Mouse (Mus musculus) stomach, embryonic 15.5 days (tissue): ENCODE results near the gene Foxd3. TPM values are rescaled to one million over a fixed set of nuclear protein-coding genes. Genes with fewer than 3 reads are reported as not detected.
A peak's percentile ranks its signal among the peaks of the same experiment; 100 is the strongest.

Experiments
- ATAC-seq: fragments of 200-750 bp; cut with Nextera tagmentation; 2 replicates; pipeline ENCODE4 v1.8.0; 2017; ENCODE audit warnings: low read depth, moderate number of reproducible peaks, moderate TSS enrichment; ENCODE audit not compliant: insufficient read depth, low FRiP score
- H3K27ac ChIP-seq: fragments of 300-500 bp; sonication (generic); 2 replicates; pipeline ENCODE4 v1.5.1; 2015; ENCODE audit warnings: mild to moderate bottlenecking, inconsistent platforms
- H3K27me3 ChIP-seq: fragments of 300-500 bp; sonication (generic); replicated peaks from 2 replicates; pipeline ENCODE4 v1.6.1; 2015; ENCODE audit warnings: inconsistent platforms
- H3K36me3 ChIP-seq: fragments of 300-500 bp; sonication (generic); 2 replicates; pipeline ENCODE4 v1.6.1; 2015; ENCODE audit warnings: inconsistent platforms
- H3K4me1 ChIP-seq: fragments of 300-500 bp; sonication (generic); 2 replicates; pipeline ENCODE4 v1.6.1; 2015; ENCODE audit warnings: inconsistent platforms
- H3K4me2 ChIP-seq: fragments of 300-500 bp; sonication (generic); 2 replicates; pipeline ENCODE4 v1.6.1; 2015; ENCODE audit warnings: mild to moderate bottlenecking, inconsistent platforms
- H3K4me3 ChIP-seq: fragments of 300-500 bp; sonication (generic); replicated peaks from 2 replicates; pipeline ENCODE4 v1.5.1; 2015; ENCODE audit warnings: inconsistent platforms
- H3K9ac ChIP-seq: fragments of 300-500 bp; sonication (generic); 2 replicates; pipeline ENCODE4 v1.6.1; 2015; ENCODE audit warnings: inconsistent platforms
- H3K9me3 ChIP-seq: fragments of 300-500 bp; sonication (generic); 2 replicates; pipeline ENCODE4 v1.6.1; 2016; ENCODE audit warnings: inconsistent platforms
- WGBS: fragments of 180-500 bp; shearing (Covaris S2); methylation state at CpG from one replicate; pipeline ENCODE4 v1.1.7; 2015; 5-methylcytosine and 5-hydroxymethylcytosine counted together
- polyA plus RNA-seq: library from polyadenylated mRNA; unstranded; fragments of >200 nt; fragmentation: Nextera tagmentation; extraction: Ambion mirVana; gene quantifications from 2 replicates; pipeline ENCODE4 v1.2.1, GENCODE M21; 2015

Gene Foxd3
- polyA plus RNA-seq, 1 experiment from 2014 or later: 1.4 TPM

DNA sequence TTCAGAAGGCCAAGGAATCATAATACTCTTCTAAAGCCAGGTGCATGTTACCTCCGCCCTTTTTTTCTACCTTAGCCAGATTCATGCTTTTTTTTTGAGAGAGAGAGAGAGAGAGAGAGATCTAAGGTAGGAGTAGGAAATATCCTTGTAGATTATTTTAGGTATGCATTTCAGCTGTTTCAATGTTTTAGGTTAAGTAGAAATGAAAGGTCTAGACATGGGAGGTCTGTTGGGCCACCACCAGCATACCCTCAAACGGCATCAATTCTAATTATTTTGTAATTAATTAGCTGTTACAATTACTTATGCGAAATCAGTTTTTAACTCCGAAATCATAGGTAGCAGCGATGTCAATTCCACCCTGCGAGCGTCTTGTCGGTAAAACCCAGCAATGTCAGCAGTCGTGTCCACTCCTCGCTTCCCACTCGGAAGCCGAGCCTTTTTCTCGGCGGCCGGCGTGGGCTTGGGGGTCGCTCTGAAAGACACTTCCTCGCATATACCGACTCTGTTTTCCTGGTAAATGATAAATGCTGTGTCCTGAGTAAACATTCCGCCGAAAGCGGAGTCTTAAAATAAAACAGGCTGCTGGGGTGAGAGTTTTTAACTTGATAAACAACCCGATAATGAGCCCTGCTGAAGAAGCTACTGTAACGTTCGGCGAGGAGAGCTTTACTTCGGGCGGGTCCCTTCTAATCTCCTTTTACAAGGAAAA is 3.4 kb downstream of the Foxd3 start:
- Histone ChIP-seq H3K4me1 (peaks cover 24% of the 10 kb centered on the region), H3K36me3 (no peaks in the 10 kb centered on the region), H3K27ac (no peak overlapping the region), H3K4me2 (no peak overlapping the region), H3K9me3 (no peaks in the 10 kb centered on the region), H3K4me3 (no peak overlapping the region), H3K27me3 (peaks cover 86% of the 10 kb centered on the region), H3K9ac (no peak overlapping the region)
- no peak for ATAC-seq
- 3% methylated on average over 28 of the region's 28 CpGs for WGBS

DNA sequence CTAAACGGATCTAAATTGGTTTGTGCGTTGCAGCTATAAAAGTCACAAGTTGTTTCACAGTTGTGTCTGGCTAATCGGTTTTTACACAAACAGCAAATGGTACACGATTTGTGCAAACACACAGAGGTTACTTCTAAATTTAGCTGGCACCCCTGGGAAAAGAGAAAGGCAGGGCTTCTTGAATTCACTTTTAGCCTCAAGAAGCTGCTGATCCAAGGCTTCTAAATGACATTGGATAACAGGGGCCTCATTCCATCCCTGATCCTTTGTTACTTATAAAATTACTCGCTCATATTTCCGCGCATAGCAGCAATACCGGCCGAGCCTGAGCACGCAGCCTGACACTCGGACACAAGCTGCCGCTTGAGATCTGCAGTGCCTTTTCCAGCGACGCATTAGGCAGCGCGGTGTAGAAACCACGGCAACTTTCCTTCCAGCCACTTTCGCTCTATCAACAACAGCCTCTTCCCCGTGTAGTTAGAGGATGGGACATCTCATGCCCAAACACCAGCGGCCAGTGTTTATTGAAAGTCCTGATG is 4.0 kb downstream of the Foxd3 start:
- H3K4me3 ChIP-seq: no peak overlapping the region
- 1% methylated on average over 20 of the region's 20 CpGs for WGBS
- H3K4me2 ChIP-seq: 0 out of 2 replicates have a peak overlapping the region, but pooled peaks have one; percentile 2
- no peaks in the 10 kb centered on the region for H3K36me3 ChIP-seq
- H3K27me3 ChIP-seq: peaks cover 86% of the 10 kb centered on the region
- H3K4me1 ChIP-seq: peaks cover 24% of the 10 kb centered on the region
- no peak for ATAC-seq
- no peaks in the 10 kb centered on the region for H3K9me3 ChIP-seq
- no peak overlapping the region for H3K27ac ChIP-seq
- H3K9ac ChIP-seq: no peak overlapping the region

DNA sequence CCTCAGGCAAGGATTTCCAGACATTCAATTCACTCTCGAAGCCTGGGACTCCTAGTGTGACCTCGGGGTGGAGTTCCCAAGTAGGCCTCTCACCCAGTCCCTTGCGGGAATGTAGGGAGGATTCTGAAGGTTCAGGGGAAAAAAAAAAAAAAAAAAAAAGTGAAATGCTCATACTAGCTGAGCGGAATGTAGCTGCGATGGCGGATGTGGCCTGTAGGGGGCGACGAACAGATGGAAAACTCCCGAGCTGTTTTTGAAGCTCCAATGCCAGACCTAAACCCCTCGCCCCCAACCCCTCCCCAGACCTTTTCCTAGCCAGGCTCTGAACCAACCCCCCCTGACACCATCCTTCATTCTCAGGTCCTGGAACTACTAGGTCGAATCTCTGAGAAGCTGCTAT is 4.9 kb downstream of the Foxd3 start:
- ATAC-seq: no peak
- H3K36me3 ChIP-seq: no peaks in the 10 kb centered on the region
- H3K27me3 ChIP-seq: peaks cover 81% of the 10 kb centered on the region
- no peak overlapping the region for H3K9ac ChIP-seq
- H3K4me1 ChIP-seq: peaks cover 20% of the 10 kb centered on the region
- WGBS: under 1% methylated on average over 11 of the region's 11 CpGs
- no peak overlapping the region for H3K27ac ChIP-seq
- no peak overlapping the region; the same call in 1 of the 2 replicates for H3K4me3 ChIP-seq
- H3K4me2 ChIP-seq: peak overlapping the region; percentile 35; the same call in 1 of the 2 replicates
- no peaks in the 10 kb centered on the region for H3K9me3 ChIP-seq

DNA sequence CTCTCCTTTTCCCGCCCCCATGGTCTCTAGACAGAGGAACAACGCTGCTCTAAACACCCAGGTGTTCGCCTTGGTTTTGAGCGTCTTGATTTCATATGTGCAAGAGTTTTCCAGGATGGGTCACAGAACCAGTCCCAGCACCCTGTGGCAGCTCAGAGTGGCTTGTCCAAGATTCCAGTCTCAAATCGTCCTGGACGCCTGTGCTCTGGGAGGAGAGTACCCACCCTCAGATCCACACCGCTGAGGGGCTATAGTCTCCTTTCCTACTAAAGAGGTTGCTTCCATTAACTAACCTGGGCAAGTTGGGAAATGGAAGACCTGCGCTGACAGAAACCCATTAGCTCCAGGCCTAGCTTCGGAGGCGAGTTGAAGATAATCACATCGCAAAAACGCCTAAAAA is 5.9 kb downstream of the Foxd3 start:
- Histone ChIP-seq H3K27me3 (peaks cover 71% of the 10 kb centered on the region), H3K9ac (no peak overlapping the region), H3K4me3 (no peak overlapping the region), H3K4me2 (no peak overlapping the region), H3K4me1 (peaks cover 11% of the 10 kb centered on the region), H3K36me3 (no peaks in the 10 kb centered on the region), H3K27ac (no peak overlapping the region), H3K9me3 (no peaks in the 10 kb centered on the region)
- 9% methylated on average over 12 of the region's 12 CpGs for WGBS
- ATAC-seq: no peak

DNA sequence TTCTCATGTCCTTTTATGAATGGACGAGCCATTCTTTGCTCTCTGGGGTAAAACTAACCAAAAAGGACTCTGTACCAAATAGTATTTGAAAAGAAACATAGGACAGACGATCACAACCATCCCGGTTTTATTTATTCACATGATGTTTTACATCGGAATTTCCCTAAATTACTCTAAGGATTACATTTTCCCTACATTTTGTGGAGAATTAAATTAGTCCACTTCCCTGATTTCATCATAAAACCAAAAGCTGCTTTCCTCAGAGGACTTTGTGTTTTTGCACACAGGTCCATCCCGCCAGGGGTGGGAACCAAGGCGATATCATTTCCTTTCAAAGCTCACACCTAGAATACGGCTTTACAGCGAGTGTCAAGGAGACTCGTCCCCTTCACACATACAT is 6.3 kb downstream of the Foxd3 start:
- Histone ChIP-seq H3K36me3 (no peaks in the 10 kb centered on the region), H3K27ac (no peak overlapping the region), H3K4me2 (no peak overlapping the region), H3K27me3 (peaks cover 66% of the 10 kb centered on the region), H3K4me1 (peaks cover 7% of the 10 kb centered on the region), H3K9ac (no peak overlapping the region), H3K4me3 (no peak overlapping the region), H3K9me3 (no peaks in the 10 kb centered on the region)
- WGBS: 14% methylated on average over 9 of the region's 9 CpGs
- ATAC-seq: no peak

DNA sequence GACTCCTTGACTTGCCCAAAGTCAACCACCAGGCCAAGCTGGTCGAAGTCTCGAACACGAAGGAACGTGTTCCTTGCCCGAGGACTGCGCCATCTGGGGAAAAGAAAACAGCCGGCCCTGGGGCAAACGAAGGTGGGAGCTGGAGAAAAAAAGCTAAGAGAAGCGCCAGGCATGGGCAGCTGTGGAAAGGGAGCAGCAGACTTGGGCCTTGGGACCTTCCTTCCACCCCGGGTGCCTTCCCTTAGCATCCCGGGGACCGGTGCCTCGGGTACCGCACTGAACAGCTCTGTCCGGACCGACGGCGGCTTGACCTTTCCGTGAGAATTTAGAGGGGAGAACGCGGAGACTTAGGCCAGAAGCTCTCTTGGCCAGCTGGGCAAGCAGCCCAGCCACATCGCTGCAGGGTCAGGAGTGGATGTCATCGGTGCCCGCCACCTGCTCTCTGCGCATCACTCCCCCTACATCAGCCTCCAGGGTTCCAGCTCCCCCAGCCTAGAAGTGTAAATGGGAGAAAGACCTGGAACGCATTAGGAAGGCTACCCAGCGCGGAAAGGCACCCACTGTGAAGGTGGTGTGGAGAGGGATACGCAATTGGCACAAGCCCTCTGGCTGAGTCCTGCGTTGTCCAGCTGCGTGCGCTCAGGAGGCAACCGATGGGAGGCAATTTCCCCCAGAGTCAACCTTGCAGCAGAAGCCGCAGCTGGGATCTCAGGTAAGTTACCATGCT is 6.9 kb downstream of the Foxd3 start:
- Histone ChIP-seq H3K9ac (no peak overlapping the region), H3K27ac (no peak overlapping the region), H3K4me1 (peaks cover under 1% of the 10 kb centered on the region; the same call in 1 of the 2 replicates), H3K9me3 (no peaks in the 10 kb centered on the region), H3K36me3 (no peaks in the 10 kb centered on the region), H3K4me2 (no peak overlapping the region), H3K27me3 (peaks cover 61% of the 10 kb centered on the region), H3K4me3 (no peak overlapping the region)
- ATAC-seq: no peak
- WGBS: 4% methylated on average over 34 of the region's 34 CpGs

DNA sequence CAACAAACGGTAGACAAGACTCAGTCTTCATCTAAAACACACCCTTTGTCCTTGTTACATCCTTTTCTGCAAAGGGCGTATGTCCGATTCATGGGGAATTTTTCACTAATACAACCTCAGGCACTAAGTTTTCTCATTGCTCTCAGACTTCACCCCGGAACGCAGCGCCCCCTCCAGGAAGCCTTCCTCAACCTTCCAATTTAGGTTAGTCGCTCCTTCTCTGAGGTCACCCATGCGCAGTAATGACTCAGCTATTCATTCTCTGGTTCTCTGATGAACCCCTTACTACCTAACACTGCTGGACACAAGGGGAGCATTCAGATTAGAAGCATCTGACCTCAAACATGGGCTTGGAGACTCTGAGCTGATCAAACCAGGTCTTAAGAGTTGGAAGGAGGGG is 7.6 kb downstream of the Foxd3 start:
- H3K27ac ChIP-seq: no peak overlapping the region
- ATAC-seq: no peak
- H3K4me2 ChIP-seq: no peak overlapping the region
- H3K4me3 ChIP-seq: no peak overlapping the region
- peaks cover 57% of the 10 kb centered on the region for H3K27me3 ChIP-seq
- 19% methylated on average over 8 of the region's 8 CpGs for WGBS
- H3K4me1 ChIP-seq: no peaks in the 10 kb centered on the region
- H3K9ac ChIP-seq: no peak overlapping the region
- no peaks in the 10 kb centered on the region for H3K36me3 ChIP-seq
- no peaks in the 10 kb centered on the region for H3K9me3 ChIP-seq

DNA sequence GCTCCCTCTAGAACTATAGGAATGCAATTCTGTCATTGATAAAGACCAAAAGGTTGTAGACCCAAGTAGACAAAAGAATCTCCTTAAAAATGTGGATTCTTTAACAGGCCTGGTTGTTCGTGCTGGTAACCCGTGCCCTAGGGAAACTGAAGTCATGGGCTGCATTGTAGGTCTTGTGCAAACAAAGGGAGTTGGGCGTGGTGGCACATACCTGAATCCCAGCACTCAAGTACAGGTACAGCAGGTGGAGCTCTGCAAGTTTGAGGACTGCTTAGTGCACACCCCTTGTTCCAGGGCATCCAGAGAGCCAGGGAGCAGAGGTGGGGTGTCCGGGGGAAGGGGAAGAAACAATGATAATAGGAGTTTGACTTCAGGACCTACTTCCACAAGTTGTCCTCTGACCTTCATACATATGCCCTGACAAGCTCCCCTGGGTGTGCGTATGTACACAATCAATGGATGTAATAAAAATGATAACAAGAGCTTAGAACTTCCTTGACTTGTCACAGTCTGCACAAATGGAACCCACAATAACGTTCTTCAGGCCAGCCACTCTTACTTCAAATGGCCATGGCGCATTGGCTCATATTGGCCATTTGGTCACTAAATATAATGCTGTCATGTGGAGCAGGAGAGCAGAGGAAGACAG is 14.2 kb downstream of the Foxd3 start:
- H3K36me3 ChIP-seq: no peaks in the 10 kb centered on the region
- ATAC-seq: no peak
- H3K4me3 ChIP-seq: no peak overlapping the region
- no peak overlapping the region for H3K4me2 ChIP-seq
- H3K9ac ChIP-seq: no peak overlapping the region
- no peaks in the 10 kb centered on the region for H3K4me1 ChIP-seq
- H3K27ac ChIP-seq: no peak overlapping the region
- peaks cover under 1% of the 10 kb centered on the region; the same call in 1 of the 2 replicates for H3K27me3 ChIP-seq
- 75% methylated on average over 7 of the region's 7 CpGs for WGBS
- no peaks in the 10 kb centered on the region for H3K9me3 ChIP-seq

DNA sequence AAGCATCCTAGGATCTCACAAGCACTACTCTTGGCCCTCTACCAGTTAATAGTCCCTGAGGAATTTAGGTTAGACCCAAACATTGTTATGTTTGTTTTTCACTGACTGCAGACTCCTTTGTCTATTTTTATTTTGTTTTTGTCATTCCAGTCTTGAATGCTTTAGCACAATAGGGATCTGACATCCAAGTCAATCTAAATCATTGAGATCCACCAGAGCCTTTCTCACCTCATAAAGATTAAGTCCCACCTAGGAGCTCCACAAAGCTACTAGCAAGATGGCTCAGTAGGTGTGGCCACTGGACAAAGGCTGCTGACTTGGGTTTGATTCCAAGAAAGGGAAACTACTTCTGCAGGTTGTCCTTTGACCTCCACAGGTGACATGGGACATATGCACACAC is 19.1 kb downstream of the Foxd3 start:
- Histone ChIP-seq H3K9me3 (no peaks in the 10 kb centered on the region), H3K27ac (no peak overlapping the region), H3K27me3 (no peaks in the 10 kb centered on the region), H3K4me1 (no peaks in the 10 kb centered on the region), H3K36me3 (no peaks in the 10 kb centered on the region), H3K4me3 (no peak overlapping the region), H3K9ac (no peak overlapping the region), H3K4me2 (no peak overlapping the region)
- ATAC-seq: no peak

DNA sequence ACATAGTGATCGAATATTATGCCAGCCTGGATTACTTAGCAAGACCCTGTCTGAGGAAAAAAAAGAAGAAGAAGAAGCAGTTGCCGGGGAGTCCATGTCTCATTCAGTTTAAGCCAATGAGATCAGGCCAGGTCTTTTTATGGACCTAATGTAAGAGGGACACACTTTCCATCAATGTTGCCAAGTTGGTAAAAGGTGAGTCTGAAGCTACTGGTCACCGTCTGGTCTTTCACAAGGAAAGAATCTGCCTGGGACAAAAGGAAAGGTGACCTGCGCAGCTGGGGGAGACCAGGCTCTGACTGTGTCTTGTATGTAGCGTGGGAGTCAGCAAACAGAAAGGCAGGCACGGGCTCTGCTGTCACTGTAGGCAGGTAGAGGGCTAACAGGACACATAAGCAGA is 27.8 kb downstream of the Foxd3 start:
- no peak overlapping the region for H3K4me3 ChIP-seq
- no peak for ATAC-seq
- WGBS: 80% methylated on average over 6 of the region's 6 CpGs
- no peaks in the 10 kb centered on the region for H3K27me3 ChIP-seq
- H3K9me3 ChIP-seq: no peaks in the 10 kb centered on the region
- no peaks in the 10 kb centered on the region for H3K36me3 ChIP-seq
- H3K27ac ChIP-seq: no peak overlapping the region
- H3K4me2 ChIP-seq: no peak overlapping the region
- H3K4me1 ChIP-seq: no peaks in the 10 kb centered on the region
- H3K9ac ChIP-seq: no peak overlapping the region

DNA sequence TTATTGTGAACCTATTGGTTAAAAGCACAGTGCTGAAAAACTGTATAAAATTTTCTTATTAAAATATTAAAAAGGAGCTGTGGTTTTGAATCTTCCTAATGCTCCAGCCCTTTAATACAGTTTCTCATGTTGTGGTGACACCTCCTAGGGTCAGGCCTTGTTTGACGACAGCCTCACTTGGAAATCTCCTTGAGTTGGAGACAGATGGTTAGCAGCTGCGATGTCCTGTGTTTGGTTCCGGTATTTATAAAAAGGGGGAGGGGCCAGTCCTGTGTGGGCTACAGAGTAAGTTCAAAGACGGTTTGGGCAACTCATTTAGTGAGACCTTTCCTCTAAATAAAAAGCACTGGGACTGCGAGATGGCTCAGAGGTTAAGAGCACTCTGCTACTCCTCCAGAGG is 30.2 kb downstream of the Foxd3 start:
- Histone ChIP-seq H3K36me3 (no peaks in the 10 kb centered on the region), H3K4me2 (no peak overlapping the region), H3K4me3 (no peak overlapping the region), H3K4me1 (no peaks in the 10 kb centered on the region), H3K27ac (no peak overlapping the region), H3K9ac (no peak overlapping the region), H3K27me3 (no peaks in the 10 kb centered on the region), H3K9me3 (no peaks in the 10 kb centered on the region)
- 38% methylated on average over 5 of the region's 5 CpGs for WGBS
- no peak for ATAC-seq
